Comparison of ENCODE assay signal across 21 mouse cellular contexts in the genomic region with DNA sequence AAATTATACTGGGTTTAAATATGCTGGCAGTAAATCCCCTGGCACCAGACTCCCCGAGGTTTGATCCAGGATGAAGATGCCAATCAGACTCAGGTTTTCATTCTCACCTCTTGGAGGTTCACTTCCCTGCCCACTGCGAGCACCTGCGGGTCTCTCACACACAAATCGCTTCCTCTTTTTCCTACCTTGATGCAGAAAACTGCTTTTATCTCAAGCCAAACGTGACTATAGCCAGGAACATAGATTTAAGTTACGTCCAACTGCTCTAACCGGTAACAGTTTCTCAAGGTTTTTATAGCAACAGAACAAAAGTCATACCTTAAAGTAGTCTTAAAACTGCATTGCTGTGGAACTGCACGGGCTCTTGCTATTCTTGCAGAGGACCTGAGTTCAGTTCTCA. TPM values are rescaled to one million over a fixed set of nuclear protein-coding genes. Genes with fewer than 3 reads are reported as not detected.
DNase-seq lines count a peak whose midpoint lies in the region; ATAC-seq and TF ChIP-seq lines count a peak whose summit lies in the region.
"Had no signal": no experiment of that assay in that cellular context is flagged by ENCODE, and none has a peak within 500 bp of the region (broad histone marks: within the 10 kb centered on the region; RNA-seq: fewer than 3 reads in every experiment).

No protein-coding gene starts in this region.

- no peaks in the 10 kb centered on the region for H3K9me3 ChIP-seq in MEL (replicated peaks; ENCODE audit: insufficient read depth, low read length)

- TF ChIP-seq POLR2A in MEL (IDR thresholded peaks at IDR 0.05; ENCODE audit: control insufficient read depth in 1 of 2, insufficient read depth in 1 of 2, low read depth in 1 of 2, low read length in 2 of 2, poor library complexity in 1 of 2): no peak

- H3K27ac ChIP-seq in MEL (ENCODE audit: control insufficient read depth, low read depth, low read length): no peak overlapping the region

- no peaks in the 10 kb centered on the region for H3K4me1 ChIP-seq in MEL (ENCODE audit: control insufficient read depth in 1 of 2, insufficient read depth in 2 of 2, low read length in 2 of 2)

- TF ChIP-seq CTCF in MEL (IDR thresholded peaks at IDR 0.05 in 2 of 3, conservative IDR thresholded peaks at IDR 0.05 in 1 of 3; ENCODE audit: control insufficient read depth in 1 of 3, insufficient read depth in 1 of 3, low read depth in 2 of 3, low read length in 3 of 3, poor library complexity in 1 of 3, severe bottlenecking in 1 of 3): no peak

- H3K36me3 ChIP-seq in MEL (ENCODE audit: control insufficient read depth in 1 of 2, insufficient read depth in 2 of 2, low read length in 2 of 2): no peaks in the 10 kb centered on the region; a peak in 1 of 4 replicates
- H3K36me3 ChIP-seq: G1E had no signal

- H3K9ac ChIP-seq in MEL (ENCODE audit: control insufficient read depth, low read depth, low read length, poor library complexity, severe bottlenecking): no peak overlapping the region

- no peak for ATAC-seq in megakaryocyte, adult 5-6 weeks (ENCODE audit: poor library complexity, severe bottlenecking)
- ATAC-seq: activated CD4-positive, CD25-positive, alpha-beta regulatory T cell, adult 4 months; CD4-positive, CD25-positive, alpha-beta regulatory T cell, adult 4 months; Patski had no signal

- no peak for TF ChIP-seq EP300 in MEL (IDR thresholded peaks at IDR 0.05; ENCODE audit: low read depth in 1 of 2, low read length in 2 of 2)

- TF ChIP-seq RAD21 in MEL (IDR thresholded peaks at IDR 0.05; ENCODE audit: low read depth, low read length): no peak

- H3K4me3 ChIP-seq in MEL (ENCODE audit: control insufficient read depth in 1 of 2, insufficient read depth in 1 of 2, low read depth in 2 of 2, low read length in 2 of 2): no peak overlapping the region

- DNase-seq in A20 (ENCODE audit: low read depth, low spot score) (peak; percentile 76), MEL (ENCODE audit: low read depth, low spot score) (no peak)
- no peak for DNase-seq in yolk sac, embryonic 10.5 days (ENCODE audit: low spot score)
- DNase-seq: adrenal gland, adult 2 months; adrenal gland, adult 8-10 months; adrenal gland, postnatal 10 days; adrenal gland, postnatal 14 days; adrenal gland, postnatal 25 days; adrenal gland, postnatal 36 days; B cell, adult 2 months; cerebellum, adult 11 months; cerebellum, adult 11-12 months; cerebellum, adult 18-20 months; cerebellum, adult 2 months; cerebellum, adult 8-10 months had no signal

- H3K79me2 ChIP-seq in MEL (ENCODE audit: control insufficient read depth, insufficient read depth, low read length, poor library complexity): no peaks in the 10 kb centered on the region

- H3K27me3 ChIP-seq in MEL (ENCODE audit: control insufficient read depth in 1 of 2, insufficient read depth in 2 of 2, low read length in 2 of 2): peaks cover 2 to 7% of the 10 kb centered on the region in 2 experiments; a peak in 3 of 4 replicates
- H3K27me3 ChIP-seq: CH12.LX had no signal

TF ChIP-seq in MEL, 35 proteins besides CTCF, POLR2A, EP300 and RAD21:
- TF ChIP-seq NRF1 (IDR thresholded peaks at IDR 0.05; ENCODE audit: insufficient read depth, low read depth, low read length, poor library complexity, severe bottlenecking): no peak
- no peak for TF ChIP-seq ELF1 (IDR thresholded peaks at IDR 0.05; ENCODE audit: low read depth, low read length)
- peak; percentile 80; the same call in 1 of the 2 replicates for TF ChIP-seq BHLHE40 (IDR thresholded peaks at IDR 0.05; ENCODE audit: borderline replicate concordance, low read depth, low read length)

RNA-seq across cellular contexts. Expression of a gene that starts 16.8 kb away (rescaled TPM):
- total RNA-seq in MEL (2012; rRNA removed): 0.16 and 0.31 TPM in 2 replicates
- polyA plus RNA-seq in MEL (2012; ENCODE audit: insufficient read depth in 1 of 2, insufficient read length in 2 of 2, low read depth in 1 of 2, low replicate concordance in 2 of 2, missing spikeins in 1 of 2): under 1 TPM in 1 of 2 experiments, not detected in 1; 0.36 TPM
- total RNA-seq in megakaryocyte, adult 5-6 weeks (2015): 0.40 TPM in 1 of 2 replicates, not detected in the other
- 0.12 TPM in 1 of 2 replicates, not detected in the other for total RNA-seq in megakaryocyte, adult 5-6 weeks (2017)
- total RNA-seq: CH12.LX had no signal

RNA-seq across cellular contexts. Expression of a gene that starts 56.2 kb away (rescaled TPM):
- 392 and 554 TPM in 2 replicates for total RNA-seq in MEL (2012; rRNA removed)
- polyA plus RNA-seq in MEL (2012; ENCODE audit: insufficient read depth in 1 of 2, insufficient read length in 2 of 2, low read depth in 1 of 2, low replicate concordance in 2 of 2, missing spikeins in 1 of 2): 100 to 1,000 TPM in 1 of 2 experiments, 10 to 100 TPM in 1; 47.4 to 593 TPM
- 30.0 and 33.3 TPM in 2 replicates for total RNA-seq in megakaryocyte, adult 5-6 weeks (2015)
- 26.9 and 28.9 TPM in 2 replicates for total RNA-seq in megakaryocyte, adult 5-6 weeks (2017)

RNA-seq across cellular contexts. Expression of a gene that starts 58.0 kb away (rescaled TPM):
- 100 and 147 TPM in 2 replicates for total RNA-seq in MEL (2012; rRNA removed)
- 100 to 1,000 TPM in 1 of 2 experiments, not detected in 1; 183 TPM for polyA plus RNA-seq in MEL (2012; ENCODE audit: insufficient read depth in 1 of 2, insufficient read length in 2 of 2, low read depth in 1 of 2, low replicate concordance in 2 of 2, missing spikeins in 1 of 2)
- 0.54 and 0.64 TPM in 2 replicates for total RNA-seq in megakaryocyte, adult 5-6 weeks (2015)
- 0.18 and 0.98 TPM in 2 replicates for total RNA-seq in megakaryocyte, adult 5-6 weeks (2017)

Comparison
In these comparisons a context has a peak if more than half of its experiments do, and no peak if none do; other contexts are left out.
1. RNA of a gene that starts 56.2 kb away (total RNA-seq): 392 to 554 TPM in MEL; 26.9 to 33.3 TPM in megakaryocyte, adult 5-6 weeks; every median in the first group is over 10 times any median in the second.
2. RNA of a gene that starts 58.0 kb away (total RNA-seq): 100 to 147 TPM in MEL; 0.18 to 0.98 TPM in megakaryocyte, adult 5-6 weeks; every median in the first group is over 10 times any median in the second.